Mouse (Mus musculus) lung, adult 2 months (tissue): ENCODE measurements at regions not wholly inside any gene's neighbourhood (a gene's known extent, or its start where the extent isn't known, plus 50 kb on each side); places are given as distances from the start of the nearest gene placed in this dataset.

Experiments used
- CTCF ChIP-seq: fragments of 200-500 bp; IDR thresholded peaks from 2 replicates; pipeline ENCODE4 v1.5.1; 2011; ENCODE audit warnings: mild to moderate bottlenecking, low read length, control low read depth; ENCODE audit not compliant: insufficient read depth
- POLR2A ChIP-seq: fragments of 200-500 bp; IDR thresholded peaks from 2 replicates; pipeline ENCODE4 v1.6.1; 2011; ENCODE audit warnings: low read depth, mild to moderate bottlenecking, control low read depth, low read length, borderline replicate concordance; ENCODE audit errors: extremely low read depth

DNA sequence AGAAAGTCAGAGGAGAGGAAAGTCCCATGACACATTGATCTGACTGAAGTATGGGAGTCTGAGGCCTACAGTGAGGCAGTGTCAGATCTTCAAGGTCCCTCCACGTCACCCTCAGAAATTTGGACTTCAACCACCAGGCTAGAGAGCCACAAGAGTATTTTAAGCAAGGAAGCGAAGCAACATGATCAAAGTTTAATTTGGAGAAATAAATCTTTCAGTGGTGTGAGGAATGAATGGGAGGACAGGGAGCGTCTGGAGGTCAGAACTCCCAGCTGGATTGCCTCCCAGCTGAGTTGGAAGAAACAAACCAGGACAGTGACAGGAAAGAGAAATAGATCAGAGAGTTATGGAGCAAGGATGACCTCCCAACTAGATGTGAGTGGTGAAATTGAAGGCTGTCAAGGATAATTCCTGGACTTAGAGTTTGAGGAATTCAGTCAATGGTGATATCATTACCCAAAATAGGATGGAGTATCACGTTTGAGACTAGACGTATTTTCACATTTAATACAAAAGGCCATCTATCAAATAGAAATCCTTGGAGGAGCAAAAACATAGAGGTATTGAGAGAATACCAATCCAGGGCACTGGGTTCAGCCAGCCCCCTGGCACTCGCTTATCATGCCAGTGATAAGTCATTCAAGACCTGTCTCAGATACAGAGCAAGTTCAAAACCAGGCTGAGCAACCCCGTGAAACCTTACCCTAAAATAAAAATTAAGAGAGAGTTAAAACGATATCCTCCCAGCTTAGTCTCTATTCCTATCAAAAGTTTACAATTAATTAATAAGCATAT is 494.7 kb downstream of the Ppargc1a start:
- TF ChIP-seq CTCF (no peak), POLR2A (no peak)
